Mouse (Mus musculus): ENCODE data around the gene Pycard. TPM values are rescaled to one million over a fixed set of nuclear protein-coding genes. Genes with fewer than 3 reads are reported as not detected.

Gene Pycard
- polyA plus RNA-seq, 3 experiments from 2014 or later, result 229 to 406 (median 231) TPM

Other genes with a start within 250 kb of the Pycard start
- gene Fbxl19, start 249.3 kb downstream of the Pycard start, polyA plus RNA-seq (2017; shearing (Covaris generic)), result under 1 TPM; 0.31 to 0.87 (median 0.84) TPM
- gene Orai3, start 224.1 kb downstream of the Pycard start, polyA plus RNA-seq (2017; shearing (Covaris generic)), result 10 to 100 TPM; 11.3 to 14.3 (median 14.2) TPM
- 1 to 10 TPM; 3.9 to 7.9 (median 6.8) TPM for gene Setd1a, start 217.2 kb downstream of the Pycard start, polyA plus RNA-seq (2017; shearing (Covaris generic))
- gene Gm49388, start 208.3 kb downstream of the Pycard start, polyA plus RNA-seq (2017; shearing (Covaris generic)), result not detected
- 1 to 10 TPM; 3.6 to 5.5 (median 5.2) TPM for gene Hsd3b7, start 193.3 kb downstream of the Pycard start, polyA plus RNA-seq (2017; shearing (Covaris generic))
- 10 to 100 TPM; 38.1 to 69.3 (median 57.4) TPM for gene Stx4a, start 169.6 kb downstream of the Pycard start, polyA plus RNA-seq (2017; shearing (Covaris generic))
- under 1 TPM in 1 of 3 experiments, not detected in 2; 0.09 TPM for gene Stx1b, start 169.3 kb downstream of the Pycard start, polyA plus RNA-seq (2017; shearing (Covaris generic))
- gene Zfp646, start 117.6 kb downstream of the Pycard start, polyA plus RNA-seq (2017; shearing (Covaris generic)), result 10 to 100 TPM; 17.4 to 29.8 (median 23.1) TPM
- 10 to 100 TPM in 2 of 3 experiments, 1 to 10 TPM in 1; 8.6 to 11.1 (median 10.7) TPM for gene Zfp668, start 117.0 kb downstream of the Pycard start, polyA plus RNA-seq (2017; shearing (Covaris generic))
- gene Prss53, start 102.9 kb downstream of the Pycard start, polyA plus RNA-seq (2017; shearing (Covaris generic)), result under 1 TPM in 2 of 3 experiments, not detected in 1; 0.54 TPM
- not detected for gene Gm21974, start 98.4 kb downstream of the Pycard start, polyA plus RNA-seq (2017; shearing (Covaris generic))
- 10 to 100 TPM; 22.2 to 56.5 (median 56.1) TPM for gene Vkorc1, start 98.2 kb downstream of the Pycard start, polyA plus RNA-seq (2017; shearing (Covaris generic))
- gene Bckdk, start 89.8 kb downstream of the Pycard start, polyA plus RNA-seq (2017; shearing (Covaris generic)), result 10 to 100 TPM; 64.4 to 75.5 (median 66.0) TPM
- gene Kat8, start 81.4 kb downstream of the Pycard start, polyA plus RNA-seq (2017; shearing (Covaris generic)), result 10 to 100 TPM; 18.5 to 41.8 (median 34.5) TPM
- gene Prss8, start 63.8 kb downstream of the Pycard start, polyA plus RNA-seq (2017; shearing (Covaris generic)), result not detected
- 1 to 10 TPM; 1.5 to 3.7 (median 3.0) TPM for gene Prss36, start 47.1 kb downstream of the Pycard start, polyA plus RNA-seq (2017; shearing (Covaris generic))
- 10 to 100 TPM; 42.5 to 56.3 (median 52.6) TPM for gene Fus, start 26.4 kb downstream of the Pycard start, polyA plus RNA-seq (2017; shearing (Covaris generic))
- not detected for gene Trim72, start 10.1 kb upstream of the Pycard start, polyA plus RNA-seq (2017; shearing (Covaris generic))
- 1 to 10 TPM in 2 of 3 experiments, under 1 TPM in 1; 0.09 to 1.2 (median 1.1) TPM for gene Itgam, start 68.8 kb upstream of the Pycard start, polyA plus RNA-seq (2017; shearing (Covaris generic))
- gene Gm49368, start 68.8 kb upstream of the Pycard start, polyA plus RNA-seq (2017; shearing (Covaris generic)), result under 1 TPM in 1 of 3 experiments, not detected in 2; 0.87 TPM
- 1 to 10 TPM in 1 of 3 experiments, not detected in 2; 1.1 TPM for gene Itgax, start 135.7 kb upstream of the Pycard start, polyA plus RNA-seq (2017; shearing (Covaris generic))
- gene Itgad, start 160.5 kb upstream of the Pycard start, polyA plus RNA-seq (2017; shearing (Covaris generic)), result 1 to 10 TPM in 1 of 3 experiments, not detected in 2; 1.0 TPM
- gene Cox6a2, start 212.5 kb upstream of the Pycard start, polyA plus RNA-seq (2017; shearing (Covaris generic)), result 1 to 10 TPM in 1 of 3 experiments, not detected in 2; 1.5 TPM
- gene Armc5, start 243.5 kb upstream of the Pycard start, polyA plus RNA-seq (2017; shearing (Covaris generic)), result 1 to 10 TPM; 4.9 to 5.6 (median 5.5) TPM
- 1 to 10 TPM; 2.6 to 4.9 (median 2.8) TPM for gene 9130023H24Rik, start 244.2 kb upstream of the Pycard start, polyA plus RNA-seq (2017; shearing (Covaris generic))